Mouse (Mus musculus) cerebellum, adult 2 months (tissue): Measurements from ENCODE around the gene Plppr3.

Experiments used
- CTCF ChIP-seq: fragments of 200-500 bp; IDR thresholded peaks from 2 replicates; pipeline ENCODE4 v1.5.1; 2011; ENCODE audit warnings: low read depth, mild to moderate bottlenecking, control low read depth, low read length, moderate library complexity, borderline replicate concordance; ENCODE audit not compliant: insufficient read depth
- POLR2A ChIP-seq: fragments of 200-500 bp; IDR thresholded peaks from 2 replicates; pipeline ENCODE4 v1.6.1; 2011; ENCODE audit warnings: low read length, control low read depth, borderline replicate concordance; ENCODE audit not compliant: insufficient read depth

DNA sequence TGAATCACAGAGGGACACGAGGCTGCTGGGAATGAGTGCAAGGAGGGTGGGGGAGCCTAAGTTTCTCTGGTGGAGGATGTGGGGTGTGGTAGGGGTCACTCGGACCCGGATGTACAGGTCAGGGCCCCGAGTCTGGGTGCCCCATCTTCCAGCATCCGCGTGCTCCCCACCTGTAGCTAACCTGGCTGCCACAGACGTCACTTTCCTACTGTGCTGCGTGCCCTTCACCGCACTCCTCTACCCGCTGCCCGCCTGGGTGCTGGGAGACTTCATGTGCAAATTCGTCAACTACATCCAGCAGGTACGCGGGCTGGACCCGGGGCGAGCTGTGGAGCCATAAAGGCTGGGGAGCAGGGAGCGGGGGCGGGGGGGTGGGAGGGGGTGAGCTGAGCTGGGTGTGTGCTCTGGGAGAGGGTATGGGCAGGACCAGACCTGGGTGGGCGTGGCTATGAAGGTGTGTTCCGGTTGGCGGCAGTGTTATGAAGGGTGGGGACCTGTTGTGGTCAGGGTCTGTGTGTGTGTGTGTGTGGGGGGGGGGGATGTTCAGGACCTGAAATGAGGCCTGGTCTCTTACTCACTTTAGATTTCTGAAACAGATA is 44.9 kb upstream of the Plppr3 start:
- TF ChIP-seq CTCF (no peak), POLR2A (no peak)
